Mouse (Mus musculus): ENCODE results near the gene Bicral. TPM values are rescaled to one million over a fixed set of nuclear protein-coding genes. Genes with fewer than 3 reads are reported as not detected.

Bicral gene
- 37.4 and 38.6 TPM in 2 replicates for polyA plus RNA-seq (2012; rRNA removed)

- DNase-seq (ENCODE audit: extremely low spot score in 1 of 2, low spot score in 1 of 2): peak in 1 of 2 experiments; percentile 75
Observed at GRCm38 (mm10) chr17:46857903-46858748, at the start of gene Bicral. Gene Bicral (minus strand): TSS chr17:46858482.

DNA sequence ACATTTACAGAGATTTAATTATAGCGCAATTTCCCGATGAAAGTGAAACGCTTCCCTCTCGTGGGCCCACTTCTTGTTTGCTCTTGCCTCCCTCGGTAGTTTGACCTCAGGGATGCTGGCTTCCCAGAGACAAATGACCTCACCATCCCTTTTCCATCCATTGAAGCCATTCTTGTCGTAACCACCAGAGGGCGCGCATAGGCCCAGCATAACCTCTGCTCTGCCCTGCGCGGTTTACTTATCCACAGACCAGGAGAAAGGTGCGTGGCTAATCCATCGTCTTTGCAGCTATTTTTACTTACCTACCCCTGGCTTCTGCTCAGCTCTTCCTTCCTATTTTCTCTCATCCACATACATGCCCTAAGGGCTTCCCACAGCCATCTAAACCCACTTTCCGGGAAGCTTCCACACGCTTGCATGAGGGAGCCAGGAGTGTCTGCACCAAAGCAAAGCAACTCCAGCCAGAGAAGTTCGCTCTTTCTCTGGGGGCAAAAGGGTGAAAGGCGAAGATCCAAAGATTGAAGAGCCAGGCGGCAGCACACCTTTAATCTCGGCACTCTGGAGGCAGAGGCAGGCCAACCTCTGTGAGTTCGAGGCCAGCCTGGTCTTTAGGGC lies 45.7 kb upstream of the Bicral start:
- peak; percentile 52 to 87 for DNase-seq (ENCODE audit: extremely low spot score in 1 of 2, low spot score in 1 of 2)

DNA sequence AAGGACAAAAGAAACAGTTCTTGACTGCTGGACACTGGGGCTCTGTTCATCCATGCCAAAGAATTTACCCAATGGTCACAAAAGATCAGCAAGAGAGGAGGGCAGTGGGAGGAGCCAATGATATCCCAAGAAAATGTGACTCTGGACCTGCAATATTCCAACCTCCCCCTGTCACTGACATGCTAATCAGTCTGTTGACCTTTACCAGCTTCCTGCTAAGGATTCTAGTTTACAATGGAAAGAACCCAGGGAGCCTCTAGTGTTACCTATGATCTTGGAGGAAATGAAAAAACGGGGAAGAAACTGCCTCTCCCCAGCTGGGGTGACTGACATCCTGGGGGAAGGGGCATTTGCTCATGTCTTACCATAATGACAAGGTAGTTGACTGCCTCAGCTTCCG lies 42.7 kb upstream of the Bicral start:
- DNase-seq (ENCODE audit: extremely low spot score in 1 of 2, low spot score in 1 of 2): no peak

GRCm38 (mm10) chr17:46897221-46897950 lies 39.1 kb upstream of the Bicral start:
- no peak for DNase-seq (ENCODE audit: extremely low spot score in 1 of 2, low spot score in 1 of 2)

- no peak for DNase-seq (ENCODE audit: extremely low spot score in 1 of 2, low spot score in 1 of 2)
Observed at GRCm38 (mm10) chr17:46895426-46895825, 37.1 kb upstream of the Bicral start.

DNA sequence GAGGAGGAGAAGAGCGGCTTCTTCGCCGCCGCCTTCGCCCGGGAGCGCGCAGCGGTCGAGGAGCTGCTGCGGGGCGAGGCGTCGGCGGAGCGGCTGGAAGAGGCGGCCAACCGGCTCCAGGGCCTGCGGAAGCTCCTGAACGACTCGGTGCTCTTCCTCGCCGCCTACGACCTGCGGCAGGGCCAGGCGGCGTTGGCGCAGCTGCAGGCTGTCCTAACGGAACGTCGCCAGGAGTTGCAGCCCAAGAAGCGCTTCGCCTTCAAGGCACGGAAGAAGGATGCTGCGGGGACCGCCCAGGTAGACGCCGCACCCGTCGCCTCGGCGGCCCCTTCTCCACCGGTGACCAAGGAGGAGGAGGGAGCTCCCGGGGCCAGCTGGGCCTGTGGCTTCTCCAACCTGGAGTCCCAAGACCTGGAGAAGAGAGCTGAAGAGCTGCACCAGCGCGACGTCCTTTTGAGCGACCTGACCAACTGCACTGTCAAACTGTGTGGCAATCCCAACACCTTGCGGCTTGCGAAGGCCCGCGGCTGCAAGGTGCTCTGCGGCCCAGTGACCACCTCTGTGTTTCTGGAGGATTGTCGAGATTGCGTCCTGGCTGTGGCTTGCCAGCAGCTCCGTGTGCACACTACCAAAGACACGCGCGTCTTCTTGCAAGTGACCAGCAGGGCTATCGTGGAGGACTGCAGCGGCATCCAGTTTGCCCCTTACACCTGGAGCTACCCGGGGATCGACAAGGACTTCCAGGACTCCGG lies 32.7 kb upstream of the Bicral start:
- peak in 1 of 2 experiments; percentile 58 for DNase-seq (ENCODE audit: extremely low spot score in 1 of 2, low spot score in 1 of 2)

- DNase-seq (ENCODE audit: extremely low spot score in 1 of 2, low spot score in 1 of 2): peak; percentile 95 to 98
Observed at GRCm38 (mm10) chr17:46890116-46890815, 32.0 kb upstream of the Bicral start, which contains the start of gene Tbcc. Gene Tbcc (plus strand): TSS chr17:46890684.

DNA sequence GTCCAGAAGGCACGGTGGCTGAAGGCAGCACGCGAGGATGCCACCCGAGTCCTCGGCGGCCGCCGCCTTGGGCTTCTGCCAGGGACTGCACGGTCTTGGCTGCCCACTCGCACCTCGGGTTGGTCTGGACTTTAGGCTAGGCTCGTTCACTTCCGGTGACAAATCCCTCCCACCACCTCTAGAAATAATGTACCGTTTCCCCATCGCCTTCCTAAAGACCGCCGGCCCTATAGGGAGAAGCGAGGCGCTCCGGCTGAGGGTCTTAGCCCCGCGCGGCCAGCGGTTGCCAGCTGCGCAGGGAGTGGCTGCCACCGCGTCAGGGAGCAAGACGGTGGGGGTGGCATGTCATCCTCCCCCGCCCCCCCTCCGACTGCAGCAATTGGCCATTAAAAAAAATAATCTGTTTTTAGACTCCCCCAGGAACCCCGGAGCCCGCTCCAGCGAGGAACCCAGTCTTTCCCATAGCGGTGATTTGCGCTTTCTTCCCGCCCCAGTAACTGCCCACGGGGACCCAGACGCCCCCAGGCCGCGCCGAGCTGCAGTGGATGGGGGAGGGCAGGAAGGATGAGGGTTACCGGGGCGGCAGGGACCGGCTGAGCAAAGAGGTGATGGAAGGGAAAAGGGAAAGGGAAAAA lies 31.3 kb upstream of the Bicral start:
- peak; percentile 46 to 79 for DNase-seq (ENCODE audit: extremely low spot score in 1 of 2, low spot score in 1 of 2)

DNA sequence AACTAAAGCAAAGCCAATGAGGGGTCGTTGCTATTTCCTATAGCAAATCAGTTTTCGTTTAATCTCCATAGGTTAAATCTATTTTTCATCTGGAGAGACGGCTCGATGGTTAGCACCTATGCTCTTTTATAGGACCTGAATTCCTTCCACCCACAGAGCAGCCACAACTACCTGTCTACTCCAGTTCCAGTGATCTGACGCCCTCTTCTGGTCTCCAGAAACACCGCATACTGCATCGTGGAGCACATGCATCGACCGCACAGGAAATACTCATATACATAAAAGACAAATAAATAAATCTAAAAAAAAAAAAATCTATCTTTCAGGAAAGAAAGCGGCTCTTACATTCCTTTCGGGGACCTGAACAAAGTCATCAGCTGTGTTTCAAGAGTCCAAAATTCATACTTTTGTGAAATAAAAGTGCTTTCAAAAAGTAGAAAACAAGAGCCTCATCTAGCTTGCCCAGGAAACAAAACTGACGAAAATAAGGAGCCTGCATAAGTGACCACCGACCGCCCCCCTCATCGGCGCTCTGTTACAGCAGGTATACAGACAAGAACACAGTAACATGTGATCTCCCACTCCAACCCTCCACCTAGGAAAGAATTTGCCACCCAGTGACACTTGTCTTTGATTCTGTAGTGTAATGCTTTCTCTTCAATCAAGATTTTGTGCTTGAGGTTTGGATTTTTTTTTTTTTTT lies 30.4 kb upstream of the Bicral start:
- DNase-seq (ENCODE audit: extremely low spot score in 1 of 2, low spot score in 1 of 2): peak; percentile 54 to 76

DNA sequence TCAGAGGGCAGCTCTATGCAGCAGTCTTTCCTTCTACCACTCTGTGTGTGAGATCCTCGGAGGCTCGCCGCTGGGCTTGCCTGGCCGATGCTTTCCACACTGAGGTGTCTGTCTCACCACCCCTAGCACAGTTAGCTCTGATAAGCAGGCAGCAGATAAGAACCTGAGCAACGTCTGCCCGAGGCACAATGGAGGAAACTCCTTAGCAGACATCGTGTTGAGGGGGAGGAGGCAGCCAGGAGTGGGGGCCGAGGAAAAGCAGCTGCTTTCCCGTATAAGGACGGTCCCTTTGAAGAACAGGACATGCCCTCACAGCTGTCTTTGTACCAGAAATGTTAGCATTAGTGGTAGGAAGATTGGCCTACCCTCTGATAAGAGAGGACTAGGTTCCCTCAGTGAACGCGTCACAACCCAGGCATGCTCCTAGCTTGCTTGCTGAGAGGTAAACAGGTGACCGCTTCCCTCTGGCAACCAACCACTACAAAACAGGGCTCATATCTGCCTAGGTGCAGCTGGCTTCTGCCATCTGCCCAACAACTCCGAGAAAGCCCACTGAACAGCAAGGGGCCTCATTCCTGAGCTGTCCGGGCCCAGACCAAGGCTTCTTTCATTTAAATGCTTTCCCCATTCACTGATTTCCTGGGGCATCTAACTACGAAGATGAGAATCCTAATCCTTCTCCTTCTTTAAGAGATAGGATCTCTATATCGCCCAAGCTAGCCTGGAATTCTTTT lies 27.8 kb upstream of the Bicral start:
- no peak for DNase-seq (ENCODE audit: extremely low spot score in 1 of 2, low spot score in 1 of 2)

- no peak for DNase-seq (ENCODE audit: extremely low spot score in 1 of 2, low spot score in 1 of 2)
Observed at GRCm38 (mm10) chr17:46885218-46885909, 27.1 kb upstream of the Bicral start.

GRCm38 (mm10) chr17:46884766-46885165 lies 26.5 kb upstream of the Bicral start:
- no peak for DNase-seq (ENCODE audit: extremely low spot score in 1 of 2, low spot score in 1 of 2)

DNA sequence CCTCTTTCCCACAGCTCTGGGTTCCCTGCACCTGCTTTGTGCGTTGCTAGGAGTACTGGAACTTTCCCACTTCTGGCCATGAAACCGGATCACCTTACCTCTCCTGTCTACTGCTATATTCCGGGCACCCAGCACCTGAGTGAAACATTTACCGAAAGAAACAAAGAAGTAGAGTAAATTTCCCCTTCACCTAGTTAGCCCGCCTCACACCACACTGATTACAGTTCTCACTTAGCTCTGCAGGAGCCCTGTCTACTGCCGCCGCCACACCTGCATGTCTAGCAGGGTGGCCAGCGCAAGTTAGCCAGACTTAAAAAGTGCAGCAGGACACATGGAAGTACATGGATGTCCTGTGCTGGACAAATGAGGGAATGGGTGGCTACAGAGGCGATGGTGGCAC lies 24.8 kb upstream of the Bicral start:
- no peak for DNase-seq (ENCODE audit: extremely low spot score in 1 of 2, low spot score in 1 of 2)

GRCm38 (mm10) chr17:46881728-46882127 lies 23.4 kb upstream of the Bicral start:
- DNase-seq (ENCODE audit: extremely low spot score in 1 of 2, low spot score in 1 of 2): no peak

DNA sequence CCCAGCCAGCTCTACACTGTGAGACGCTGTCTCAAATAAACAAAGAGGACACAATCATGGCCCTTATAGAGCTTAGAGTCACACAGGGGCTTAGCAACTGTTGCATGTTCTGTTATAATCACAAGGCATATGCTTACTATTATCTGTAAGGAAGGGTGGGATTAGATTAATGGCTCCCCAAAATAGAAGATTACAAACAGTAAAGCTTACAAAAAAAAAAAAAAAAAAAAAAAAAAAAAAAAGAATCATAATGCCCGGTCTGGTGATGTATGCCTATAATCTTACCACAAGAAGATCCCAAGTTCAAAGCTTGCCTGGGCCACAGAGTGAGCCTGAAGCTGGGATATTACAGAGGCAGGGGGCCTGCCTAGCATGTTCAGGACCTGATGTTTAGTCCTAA lies 22.0 kb upstream of the Bicral start:
- DNase-seq (ENCODE audit: extremely low spot score in 1 of 2, low spot score in 1 of 2): no peak

GRCm38 (mm10) chr17:46879841-46880311 lies 21.6 kb upstream of the Bicral start:
- DNase-seq (ENCODE audit: extremely low spot score in 1 of 2, low spot score in 1 of 2): peak in 1 of 2 experiments; percentile 19

DNA sequence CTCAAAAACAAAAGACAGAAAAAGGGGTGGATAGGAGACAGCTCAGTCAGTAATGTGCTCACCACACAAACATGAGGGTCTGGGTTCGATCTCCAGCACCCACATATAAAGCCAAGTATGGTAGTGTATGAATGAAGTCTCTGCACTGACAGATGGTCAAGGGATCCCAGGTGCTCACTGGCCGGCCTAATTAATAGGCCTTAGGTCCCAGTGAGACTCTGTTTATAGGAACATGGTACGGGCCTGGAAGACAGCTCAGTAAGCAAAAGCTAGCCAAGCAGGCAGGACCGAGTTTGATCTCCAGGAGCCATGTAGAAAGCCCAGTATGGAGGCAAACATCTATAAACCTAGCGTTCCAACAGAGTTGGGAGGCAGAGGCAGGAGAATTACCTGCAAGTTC lies 18.8 kb upstream of the Bicral start:
- DNase-seq (ENCODE audit: extremely low spot score in 1 of 2, low spot score in 1 of 2): no peak
